Comparison of ENCODE assay signal across 26 mouse cellular contexts in the genomic region with DNA sequence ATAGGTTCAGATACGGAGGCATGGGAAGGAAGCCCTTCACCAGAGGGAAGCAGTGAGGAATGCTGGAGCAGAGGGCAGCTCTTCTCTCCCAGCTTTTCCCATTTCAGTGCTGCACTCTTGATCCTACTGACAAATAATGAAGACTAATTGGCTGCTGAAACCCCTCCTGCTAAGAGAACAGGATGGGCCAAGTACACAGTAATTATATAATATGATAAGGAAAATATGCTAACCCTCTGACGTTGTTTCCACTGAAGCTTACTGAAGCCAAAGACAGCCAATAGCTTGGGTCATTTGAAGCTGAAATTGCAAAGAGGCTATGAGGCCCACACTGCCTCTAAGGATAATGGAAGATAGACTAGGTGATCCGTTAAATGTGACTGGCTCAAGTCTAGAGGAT.
A peak's percentile ranks its signal among the peaks of the same experiment; 100 is the strongest.
DNase-seq lines count a peak whose midpoint lies in the region; ATAC-seq and TF ChIP-seq lines count a peak whose summit lies in the region.
"Had no signal": no experiment of that assay in that cellular context is flagged by ENCODE, and none has a peak within 500 bp of the region (broad histone marks: within the 10 kb centered on the region; RNA-seq: fewer than 3 reads in every experiment).

No protein-coding gene starts in this region.

- H3K79me2 ChIP-seq in liver, adult 2 months (ENCODE audit: control insufficient read depth, insufficient read depth, low read length), result no peaks in the 10 kb centered on the region

- WGBS in liver, adult 2 months, result 53% methylated on average over 3 of the region's 3 CpGs
- 51% methylated on average over 3 of the region's 3 CpGs for WGBS in liver, embryonic 11.5 days
- 10% methylated on average over 3 of the region's 3 CpGs for WGBS in lung, embryonic 16.5 days

- H3K27ac ChIP-seq in liver, adult 2 months (replicated peaks; ENCODE audit: insufficient read depth, low read depth, low read length), result no peak overlapping the region
- no peak overlapping the region for H3K27ac ChIP-seq in liver, embryonic 11.5 days (ENCODE audit: low read depth, low read length)
- peak overlapping the region; percentile 60 for H3K27ac ChIP-seq in lung, embryonic 16.5 days (ENCODE audit: low read length)
- H3K27ac ChIP-seq: embryonic facial prominence, embryonic 12.5 days; forebrain, embryonic 12.5 days; forebrain, embryonic 15.5 days; heart, embryonic 15.5 days; hindbrain, embryonic 10.5 days; hindbrain, embryonic 13.5 days had no signal

- no peak overlapping the region for H3K9ac ChIP-seq in liver, adult 2 months (ENCODE audit: low read depth, low read length)
- H3K9ac ChIP-seq in liver, embryonic 11.5 days (ENCODE audit: low read depth, low read length), result no peak overlapping the region
- H3K9ac ChIP-seq in lung, embryonic 16.5 days (ENCODE audit: low read length), result no peak overlapping the region
- H3K9ac ChIP-seq: embryonic facial prominence, embryonic 12.5 days; forebrain, embryonic 12.5 days; forebrain, embryonic 15.5 days; heart, embryonic 12.5 days; heart, embryonic 15.5 days; hindbrain, embryonic 13.5 days had no signal

- H3K4me3 ChIP-seq in liver, adult 2 months (ENCODE audit: insufficient read depth, low read depth, low read length), result no peak overlapping the region
- H3K4me3 ChIP-seq in liver, embryonic 11.5 days (ENCODE audit: low read depth, low read length), result no peak overlapping the region
- H3K4me3 ChIP-seq in lung, embryonic 16.5 days (ENCODE audit: low read length), result no peak overlapping the region
- H3K4me3 ChIP-seq: embryonic facial prominence, embryonic 12.5 days; erythroblast, embryonic 14.5 days; forebrain, embryonic 12.5 days; forebrain, embryonic 15.5 days; heart, embryonic 12.5 days; heart, embryonic 15.5 days; hindbrain, embryonic 10.5 days; hindbrain, embryonic 13.5 days had no signal

- H3K27me3 ChIP-seq in liver, adult 2 months (ENCODE audit: control insufficient read depth, insufficient read depth, low read length), result no peaks in the 10 kb centered on the region
- H3K27me3 ChIP-seq in liver, embryonic 11.5 days (replicated peaks; ENCODE audit: control insufficient read depth, insufficient read depth, low read length), result no peaks in the 10 kb centered on the region
- no peaks in the 10 kb centered on the region for H3K27me3 ChIP-seq in lung, embryonic 16.5 days (ENCODE audit: control insufficient read depth, insufficient read depth, low read depth, low read length)
- H3K27me3 ChIP-seq: embryonic facial prominence, embryonic 12.5 days; forebrain, embryonic 12.5 days; forebrain, embryonic 15.5 days; heart, embryonic 12.5 days; heart, embryonic 15.5 days; hindbrain, embryonic 13.5 days had no signal

- no peak overlapping the region for H3K4me2 ChIP-seq in liver, embryonic 11.5 days
- H3K4me2 ChIP-seq in lung, embryonic 16.5 days (ENCODE audit: low read depth, low read length), result no peak overlapping the region
- H3K4me2 ChIP-seq: embryonic facial prominence, embryonic 12.5 days; forebrain, embryonic 12.5 days; forebrain, embryonic 15.5 days; heart, embryonic 12.5 days; heart, embryonic 15.5 days; hindbrain, embryonic 13.5 days had no signal

- H3K9me3 ChIP-seq in liver, embryonic 11.5 days (ENCODE audit: control insufficient read depth, low read length), result no peaks in the 10 kb centered on the region
- no peaks in the 10 kb centered on the region for H3K9me3 ChIP-seq in lung, embryonic 16.5 days (ENCODE audit: control insufficient read depth, low read length)
- H3K9me3 ChIP-seq: embryonic facial prominence, embryonic 12.5 days; forebrain, embryonic 12.5 days; forebrain, embryonic 15.5 days; heart, embryonic 12.5 days; heart, embryonic 15.5 days; hindbrain, embryonic 10.5 days; hindbrain, embryonic 13.5 days had no signal

- no peaks in the 10 kb centered on the region for H3K36me3 ChIP-seq in liver, adult 2 months (ENCODE audit: control insufficient read depth, insufficient read depth, low read length)
- H3K36me3 ChIP-seq in liver, embryonic 11.5 days (ENCODE audit: control insufficient read depth, insufficient read depth, low read length), result no peaks in the 10 kb centered on the region
- H3K36me3 ChIP-seq in lung, embryonic 16.5 days (ENCODE audit: control insufficient read depth, insufficient read depth, low read length), result no peaks in the 10 kb centered on the region
- H3K36me3 ChIP-seq: embryonic facial prominence, embryonic 12.5 days; forebrain, embryonic 12.5 days; forebrain, embryonic 15.5 days; heart, embryonic 12.5 days; heart, embryonic 15.5 days; hindbrain, embryonic 10.5 days; hindbrain, embryonic 13.5 days had no signal

- ATAC-seq in liver, embryonic 11.5 days (replicated peaks; ENCODE audit: low FRiP score), result no peak
- ATAC-seq in lung, embryonic 16.5 days (ENCODE audit: low read depth), result peak; percentile 83
- ATAC-seq: activated CD4-positive, CD25-positive, alpha-beta regulatory T cell, adult 4 months; CD4-positive, CD25-positive, alpha-beta regulatory T cell, adult 4 months; forebrain, embryonic 15.5 days; hindbrain, embryonic 16.5 days had no signal

- no peaks in the 10 kb centered on the region for H3K4me1 ChIP-seq in liver, adult 2 months (ENCODE audit: control insufficient read depth, insufficient read depth, low read length)
- H3K4me1 ChIP-seq in liver, embryonic 11.5 days (replicated peaks; ENCODE audit: control insufficient read depth, insufficient read depth, low read length), result no peaks in the 10 kb centered on the region
- H3K4me1 ChIP-seq in lung, embryonic 16.5 days (replicated peaks; ENCODE audit: control insufficient read depth, insufficient read depth, low read length), result 0 out of 2 replicates have a peak, but pooled peaks cover 2% of the 10 kb centered on the region
- H3K4me1 ChIP-seq: forebrain, embryonic 12.5 days; heart, embryonic 12.5 days; heart, embryonic 15.5 days; hindbrain, embryonic 10.5 days; hindbrain, embryonic 13.5 days had no signal

- TF ChIP-seq CTCF in liver, adult 2 months (IDR thresholded peaks at IDR 0.05; ENCODE audit: low read depth, low read length), result no peak
- no peak for TF ChIP-seq CTCF in brain, embryonic 14.5 days (IDR thresholded peaks at IDR 0.05; ENCODE audit: borderline replicate concordance, extremely low read depth, insufficient read depth, insufficient read length)

- DNase-seq in liver, adult 2 months (ENCODE audit: extremely low read depth, low read depth, low spot score), result peak; percentile 37
- DNase-seq in liver, embryonic 11.5 days (ENCODE audit: low spot score), result no peak
- DNase-seq in lung, postnatal 14 days, result no peak
- peak; percentile 10 for DNase-seq in Muller cell, postnatal 12 days (ENCODE audit: inconsistent ontology term)
- peak; percentile 17 for DNase-seq in brain, embryonic 14.5 days (ENCODE audit: low read depth)
- DNase-seq: adrenal gland, adult 8-10 months; adrenal gland, postnatal 25 days; cerebellum, adult 18-20 months; cerebellum, adult 9-10 months; cerebellum, postnatal 14 days; gastrocnemius, postnatal 25 days; heart, adult 18-20 months; heart, postnatal 10 days; heart, postnatal 36 days had no signal

- TF ChIP-seq POLR2A in liver, adult 2 months (IDR thresholded peaks at IDR 0.05; ENCODE audit: extremely low read depth, insufficient read depth, low read length), result no peak
- no peak for TF ChIP-seq POLR2A in brain, embryonic 14.5 days (IDR thresholded peaks at IDR 0.05; ENCODE audit: borderline replicate concordance, extremely low read depth, insufficient read depth, insufficient read length, poor library complexity, severe bottlenecking)

Comparison
In these comparisons a context has a peak if more than half of its experiments do, and no peak if none do; other contexts are left out.
1. DNase-seq: peak in liver, adult 2 months (single experiment), Muller cell, postnatal 12 days (single experiment) and brain, embryonic 14.5 days (single experiment); none in liver, embryonic 11.5 days (single experiment) and lung, postnatal 14 days (single experiment).